Mouse (Mus musculus) cerebellum, postnatal 36 days (tissue): ENCODE measurements at regions not wholly inside any gene's neighbourhood (a gene's known extent, or its start where the extent isn't known, plus 50 kb on each side); places are given as distances from the start of the nearest gene placed in this dataset.
A peak's percentile ranks its signal among the peaks of the same experiment; 100 is the strongest.

ENCODE experiments used
- DNase-seq, 2 experiments: peaks; one replicate each; pipeline ENCODE4 v3.0.0; 2021 to 2022; ENCODE audit warnings: mixed read lengths in 2 of 2

DNA sequence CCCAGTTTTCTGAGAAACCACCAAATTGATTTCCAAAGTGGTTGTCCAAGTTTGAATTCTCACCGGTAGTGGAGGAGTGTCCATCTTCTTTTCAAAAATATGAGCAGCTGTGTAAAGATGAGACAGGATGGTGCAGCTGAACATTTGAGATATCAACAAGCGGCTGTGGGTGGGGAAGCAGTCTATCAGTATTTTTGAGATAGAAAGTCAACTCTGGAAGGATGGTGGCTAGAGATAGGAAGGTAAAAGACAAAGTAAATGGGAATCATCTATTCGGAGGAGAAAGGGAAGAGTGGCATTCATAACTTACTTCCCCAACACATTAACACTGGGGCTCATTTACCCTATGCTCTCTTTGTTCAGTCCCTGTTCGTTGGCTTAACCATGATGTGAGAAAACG, 146.9 kb upstream of the Gmnc start:
- DNase-seq, result no peak

DNA sequence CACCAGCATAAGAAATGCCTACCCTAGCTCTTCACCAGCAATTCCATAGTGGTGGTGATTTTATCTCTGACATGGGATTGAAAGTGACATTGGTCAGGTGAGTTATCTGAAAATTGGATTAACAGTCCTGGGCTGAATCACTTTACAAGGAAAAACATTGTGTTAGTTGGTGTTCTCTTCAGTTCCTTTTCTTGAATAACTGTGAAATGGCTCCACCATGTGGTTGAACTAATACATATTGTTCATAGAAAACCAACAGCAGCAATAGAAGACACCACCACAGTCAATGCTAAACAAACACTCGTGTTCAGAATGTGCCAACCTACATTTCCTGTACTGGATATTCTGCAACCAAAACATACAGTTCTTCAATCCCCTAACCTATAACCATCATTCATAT, 147.5 kb upstream of the Gmnc start:
- DNase-seq, result no peak

DNA sequence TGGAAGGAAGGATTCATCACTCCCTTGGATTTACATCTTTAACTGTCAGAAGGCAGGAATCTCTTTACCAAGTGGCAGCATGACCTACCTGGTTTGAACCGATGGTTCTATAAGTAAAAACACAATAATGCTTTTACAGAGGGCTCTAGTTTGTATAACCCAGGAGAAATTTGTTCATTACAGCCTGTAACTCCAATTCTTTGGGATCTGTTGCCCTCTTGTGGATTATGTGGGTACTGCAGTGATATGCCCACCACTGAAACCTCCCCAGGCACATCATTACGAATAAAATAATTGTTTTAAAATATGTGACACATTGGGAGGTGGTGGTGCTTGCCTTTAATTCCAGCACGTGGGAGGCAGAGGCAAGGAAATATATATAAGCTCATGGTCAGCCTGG, 148.6 kb upstream of the Gmnc start:
- DNase-seq, result peak; percentile 22 to 65

DNA sequence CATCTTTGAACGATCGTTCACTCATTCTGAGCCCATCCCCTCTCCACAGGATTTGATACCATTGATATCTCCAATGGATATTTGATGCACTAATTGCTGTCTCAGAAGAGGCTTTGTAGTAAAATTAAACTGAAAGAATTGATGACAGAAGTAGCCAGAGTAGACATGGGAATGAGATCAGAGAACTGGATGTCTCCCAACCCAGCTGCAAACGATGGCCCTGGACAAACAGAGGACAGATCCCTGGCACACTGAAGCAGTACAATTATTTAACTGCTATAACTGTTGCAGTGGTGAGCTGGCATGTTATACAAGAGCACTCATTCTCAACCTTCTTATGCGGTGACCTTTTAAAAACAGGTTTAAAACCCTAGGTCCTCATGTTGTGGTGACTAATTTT, 151.5 kb upstream of the Ostn start:
- DNase-seq, result no peak

DNA sequence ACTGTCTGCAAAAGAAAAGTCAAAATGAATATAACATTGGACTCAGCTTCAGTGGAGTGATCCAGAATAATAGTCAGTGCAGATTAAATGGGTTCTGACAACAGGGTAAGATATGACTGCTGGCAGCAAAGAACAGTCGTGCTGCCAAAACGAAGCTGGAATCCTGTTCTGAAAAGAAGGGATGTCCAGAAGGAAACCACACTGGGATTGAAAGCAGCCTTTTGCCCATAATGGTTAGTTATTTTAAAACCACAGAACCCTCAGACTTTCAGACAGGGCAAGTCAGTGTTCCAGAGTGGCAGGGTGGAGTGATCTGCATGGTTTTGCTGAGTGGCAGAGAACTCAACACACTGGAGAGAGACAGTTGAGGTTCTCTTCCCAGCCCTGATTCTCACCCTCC, 111.6 kb upstream of the Ostn start:
- peak in 1 of 2 experiments; percentile 2 for DNase-seq
